Mouse (Mus musculus): Measurements from ENCODE around the gene Prrg3. TPM values are rescaled to one million over a fixed set of nuclear protein-coding genes. Genes with fewer than 3 reads are reported as not detected.

Gene Prrg3
- polyA plus RNA-seq (2012; rRNA removed): 1.8 TPM in 2 replicates

DNA sequence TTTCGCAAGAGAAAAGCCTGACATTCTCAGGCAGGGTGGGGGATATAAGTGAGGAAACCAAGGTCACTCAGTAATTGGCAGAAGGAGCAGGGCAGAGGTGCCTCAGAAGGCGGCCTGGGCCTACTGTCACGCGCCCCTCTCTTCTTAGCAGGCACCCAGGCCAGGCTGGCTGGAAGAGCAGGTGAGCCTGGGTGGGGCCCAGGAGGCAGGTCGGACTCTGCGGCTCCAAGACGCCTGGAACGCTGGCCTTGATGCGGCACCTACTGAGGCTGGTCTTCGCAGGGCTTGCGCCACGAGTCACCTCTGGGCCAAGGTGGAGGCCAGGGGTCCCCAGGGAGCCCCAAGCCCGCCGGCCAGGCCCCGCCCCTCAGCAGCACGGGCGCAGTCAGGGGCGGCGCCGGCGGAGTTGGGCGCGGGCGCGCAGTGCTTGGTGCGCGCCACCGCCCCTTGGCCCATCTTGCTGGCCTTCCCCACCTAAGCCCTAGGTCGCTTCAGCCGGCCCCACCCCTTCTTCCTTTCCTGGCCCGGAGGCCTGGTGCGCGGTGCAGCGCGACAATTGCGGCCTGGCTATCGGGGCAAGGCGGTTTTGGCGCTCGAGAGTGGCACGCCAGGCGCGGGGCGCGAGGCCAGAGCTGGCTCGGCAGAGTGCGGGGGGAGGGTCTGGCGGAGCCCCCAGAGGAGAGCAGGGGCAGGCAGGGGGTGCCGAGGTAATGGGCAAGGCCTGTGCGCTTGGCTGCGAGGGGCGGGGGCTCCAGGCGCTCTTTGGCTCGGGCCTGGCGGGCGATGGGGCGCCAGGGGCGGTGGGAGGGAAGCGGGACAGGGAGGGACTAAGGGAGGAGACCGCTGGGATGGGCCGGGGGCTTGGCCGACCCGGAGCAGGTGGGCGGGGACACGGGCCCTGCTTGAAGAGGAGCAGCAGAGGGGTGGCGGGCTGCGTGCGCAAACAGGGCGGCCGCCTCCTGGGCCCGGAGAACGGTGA, at the start of gene Prrg3:
Gene Prrg3 (plus strand): TSS at position 552 of the 979 bp plus-strand sequence.
- no peaks in the 10 kb centered on the region for H3K27me3 ChIP-seq (ENCODE audit: control insufficient read depth, insufficient read depth, low read length)
- H3K27ac ChIP-seq (ENCODE audit: control insufficient read depth, insufficient read depth, low read depth, low read length): peak within 1 kb of the TSS; percentile 21; the same call in 1 of the 2 replicates
- TF ChIP-seq POLR2A (IDR thresholded peaks at IDR 0.05; ENCODE audit: control insufficient read depth, low read depth, low read length) (no peak), CTCF (IDR thresholded peaks at IDR 0.05; ENCODE audit: control insufficient read depth, insufficient read depth, insufficient replicate concordance, low read depth, low read length) (no peak)

DNA sequence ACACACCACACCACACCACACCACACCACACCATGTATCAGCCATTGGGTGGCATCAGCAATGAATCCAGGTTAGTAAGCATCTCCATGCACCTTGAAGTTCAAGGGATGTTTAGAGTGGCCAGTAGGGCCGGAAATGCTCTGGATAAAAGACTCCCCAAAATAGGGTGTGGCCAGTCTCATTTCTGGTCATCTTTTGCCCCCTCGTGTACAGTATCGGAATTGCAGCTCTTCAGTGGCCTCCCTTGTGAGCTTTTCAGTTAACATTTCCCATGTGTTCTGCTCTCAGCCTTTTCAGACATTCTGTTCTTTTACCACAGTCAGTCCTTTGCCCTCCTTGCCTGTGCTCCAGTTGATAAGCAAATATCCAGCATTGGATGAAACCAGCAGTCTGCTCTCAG, 15.8 kb upstream of the Prrg3 start:
- H3K36me3 ChIP-seq (ENCODE audit: control insufficient read depth, insufficient read depth, low read length): no peaks in the 10 kb centered on the region
- no peak overlapping the region for H3K4me3 ChIP-seq (ENCODE audit: control insufficient read depth, low read depth, low read length)
- no peaks in the 10 kb centered on the region for H3K4me1 ChIP-seq (ENCODE audit: control insufficient read depth, insufficient read depth, low read length)
- H3K27me3 ChIP-seq (ENCODE audit: control insufficient read depth, insufficient read depth, low read length): no peaks in the 10 kb centered on the region
- no peak overlapping the region for H3K27ac ChIP-seq (ENCODE audit: control insufficient read depth, insufficient read depth, low read depth, low read length)
- TF ChIP-seq CTCF (IDR thresholded peaks at IDR 0.05; ENCODE audit: control insufficient read depth, insufficient read depth, insufficient replicate concordance, low read depth, low read length): no peak
- TF ChIP-seq POLR2A (IDR thresholded peaks at IDR 0.05; ENCODE audit: control insufficient read depth, low read depth, low read length): no peak

More for the DNA sequence above, at the start of gene Prrg3:
- Histone ChIP-seq H3K4me1 (ENCODE audit: control insufficient read depth, insufficient read depth, low read length) (peaks cover 4% of the 10 kb centered on the region; the same call in 1 of the 2 replicates), H3K36me3 (ENCODE audit: control insufficient read depth, insufficient read depth, low read length) (no peaks in the 10 kb centered on the region), H3K4me3 (ENCODE audit: control insufficient read depth, low read depth, low read length) (peak within 1 kb of the TSS; percentile 75)

GRCm38 (mm10) chrX:71958366-71958765, 4.1 kb upstream of the Prrg3 start:
- TF ChIP-seq CTCF (IDR thresholded peaks at IDR 0.05; ENCODE audit: control insufficient read depth, insufficient read depth, insufficient replicate concordance, low read depth, low read length) (no peak), POLR2A (IDR thresholded peaks at IDR 0.05; ENCODE audit: control insufficient read depth, low read depth, low read length) (no peak)
- Histone ChIP-seq H3K4me3 (ENCODE audit: control insufficient read depth, low read depth, low read length) (no peak overlapping the region), H3K27me3 (ENCODE audit: control insufficient read depth, insufficient read depth, low read length) (no peaks in the 10 kb centered on the region), H3K36me3 (ENCODE audit: control insufficient read depth, insufficient read depth, low read length) (no peaks in the 10 kb centered on the region), H3K4me1 (ENCODE audit: control insufficient read depth, insufficient read depth, low read length) (peaks cover 4% of the 10 kb centered on the region; the same call in 1 of the 2 replicates), H3K27ac (ENCODE audit: control insufficient read depth, insufficient read depth, low read depth, low read length) (no peak overlapping the region)

DNA sequence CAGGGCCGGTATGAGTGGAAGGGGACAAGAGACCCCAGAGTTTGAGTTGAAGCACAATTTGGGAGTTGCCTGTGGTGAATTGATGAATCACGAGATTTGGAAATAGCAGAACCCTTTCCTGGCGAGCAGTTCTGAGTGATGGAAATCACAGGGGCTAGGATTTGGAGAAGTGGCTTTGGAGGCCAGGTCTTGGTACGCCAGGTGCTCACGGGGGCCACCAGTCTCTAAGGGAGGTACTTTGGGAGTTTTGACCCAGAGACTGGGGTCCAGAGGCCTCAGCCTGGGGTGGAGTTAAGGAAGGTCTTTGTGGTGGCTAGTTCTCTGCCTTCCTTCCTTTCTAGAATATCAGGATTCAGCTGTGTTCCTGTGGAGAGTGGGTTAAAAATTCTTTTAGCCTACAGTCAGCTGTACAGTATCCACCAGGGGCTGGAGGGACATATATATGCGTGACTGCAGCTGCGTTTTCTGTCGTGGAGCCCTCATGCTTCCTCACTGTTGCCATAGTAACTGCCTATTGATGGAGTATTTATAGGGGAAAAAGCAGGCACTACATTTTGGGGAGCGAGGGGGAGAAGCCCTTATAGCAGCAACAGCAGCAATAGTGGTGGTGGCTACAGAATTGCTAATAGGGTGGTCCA, 970 bp downstream of the Prrg3 start:
- Histone ChIP-seq H3K4me1 (ENCODE audit: control insufficient read depth, insufficient read depth, low read length) (peaks cover 4% of the 10 kb centered on the region; the same call in 1 of the 2 replicates), H3K27me3 (ENCODE audit: control insufficient read depth, insufficient read depth, low read length) (no peaks in the 10 kb centered on the region), H3K4me3 (ENCODE audit: control insufficient read depth, low read depth, low read length) (peak overlapping the region; percentile 75), H3K27ac (ENCODE audit: control insufficient read depth, insufficient read depth, low read depth, low read length) (peak overlapping the region; percentile 21; the same call in 1 of the 2 replicates), H3K36me3 (ENCODE audit: control insufficient read depth, insufficient read depth, low read length) (no peaks in the 10 kb centered on the region)
- TF ChIP-seq CTCF (IDR thresholded peaks at IDR 0.05; ENCODE audit: control insufficient read depth, insufficient read depth, insufficient replicate concordance, low read depth, low read length) (no peak), POLR2A (IDR thresholded peaks at IDR 0.05; ENCODE audit: control insufficient read depth, low read depth, low read length) (no peak)

DNA sequence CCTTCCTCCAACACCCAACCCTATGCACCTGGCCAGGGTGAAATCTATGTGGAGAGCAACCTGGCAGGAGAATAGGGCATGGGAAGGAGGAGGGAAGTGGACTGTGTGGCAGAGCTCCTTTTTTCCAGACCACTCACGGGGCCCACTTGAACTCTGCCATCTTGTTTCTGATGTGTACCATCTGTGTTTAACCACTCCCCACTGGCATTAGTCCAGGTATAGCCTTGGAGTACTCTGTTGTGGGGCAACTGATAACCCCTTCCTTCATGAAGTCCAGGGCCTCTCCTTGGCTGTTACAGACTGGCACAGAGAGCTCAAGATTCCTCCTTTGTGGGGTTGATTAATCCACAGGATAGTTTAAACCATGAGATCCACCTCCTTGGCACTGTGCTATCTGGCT, 5.8 kb downstream of the Prrg3 start:
- no peaks in the 10 kb centered on the region for H3K4me1 ChIP-seq (ENCODE audit: control insufficient read depth, insufficient read depth, low read length)
- H3K4me3 ChIP-seq (ENCODE audit: control insufficient read depth, low read depth, low read length): no peak overlapping the region
- no peaks in the 10 kb centered on the region for H3K36me3 ChIP-seq (ENCODE audit: control insufficient read depth, insufficient read depth, low read length)
- TF ChIP-seq CTCF (IDR thresholded peaks at IDR 0.05; ENCODE audit: control insufficient read depth, insufficient read depth, insufficient replicate concordance, low read depth, low read length) (no peak), POLR2A (IDR thresholded peaks at IDR 0.05; ENCODE audit: control insufficient read depth, low read depth, low read length) (no peak)
- H3K27me3 ChIP-seq (ENCODE audit: control insufficient read depth, insufficient read depth, low read length): no peaks in the 10 kb centered on the region
- no peak overlapping the region for H3K27ac ChIP-seq (ENCODE audit: control insufficient read depth, insufficient read depth, low read depth, low read length)

DNA sequence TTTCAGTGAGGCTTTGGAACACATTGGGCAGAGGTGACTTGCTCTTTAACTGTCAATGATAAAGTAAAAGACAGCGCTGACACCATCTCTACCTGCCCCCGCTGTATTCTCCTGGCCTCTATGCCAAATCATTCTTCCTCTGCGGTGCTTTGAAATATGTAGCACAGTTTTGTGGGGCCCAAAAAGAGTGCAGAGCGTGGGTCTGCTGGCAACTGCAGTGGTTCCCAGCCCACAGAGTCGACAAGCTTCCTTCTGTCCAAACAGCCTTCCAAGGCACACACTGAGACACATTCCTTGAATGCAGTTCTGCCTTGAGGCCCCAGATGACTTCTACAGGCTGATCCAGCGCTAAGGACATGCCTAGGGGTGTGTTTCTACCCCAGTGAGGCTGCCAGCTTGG, 6.4 kb downstream of the Prrg3 start:
- TF ChIP-seq CTCF (IDR thresholded peaks at IDR 0.05; ENCODE audit: control insufficient read depth, insufficient read depth, insufficient replicate concordance, low read depth, low read length): no peak
- no peak for TF ChIP-seq POLR2A (IDR thresholded peaks at IDR 0.05; ENCODE audit: control insufficient read depth, low read depth, low read length)
- H3K36me3 ChIP-seq (ENCODE audit: control insufficient read depth, insufficient read depth, low read length): no peaks in the 10 kb centered on the region
- H3K4me1 ChIP-seq (ENCODE audit: control insufficient read depth, insufficient read depth, low read length): no peaks in the 10 kb centered on the region
- no peak overlapping the region for H3K27ac ChIP-seq (ENCODE audit: control insufficient read depth, insufficient read depth, low read depth, low read length)
- no peak overlapping the region for H3K4me3 ChIP-seq (ENCODE audit: control insufficient read depth, low read depth, low read length)
- no peaks in the 10 kb centered on the region for H3K27me3 ChIP-seq (ENCODE audit: control insufficient read depth, insufficient read depth, low read length)

GRCm38 (mm10) chrX:71971325-71971724, 8.9 kb downstream of the Prrg3 start:
- H3K4me1 ChIP-seq (ENCODE audit: control insufficient read depth, insufficient read depth, low read length): no peaks in the 10 kb centered on the region
- no peak overlapping the region for H3K27ac ChIP-seq (ENCODE audit: control insufficient read depth, insufficient read depth, low read depth, low read length)
- H3K4me3 ChIP-seq (ENCODE audit: control insufficient read depth, low read depth, low read length): no peak overlapping the region
- no peaks in the 10 kb centered on the region for H3K36me3 ChIP-seq (ENCODE audit: control insufficient read depth, insufficient read depth, low read length)
- no peak for TF ChIP-seq CTCF (IDR thresholded peaks at IDR 0.05; ENCODE audit: control insufficient read depth, insufficient read depth, insufficient replicate concordance, low read depth, low read length)
- TF ChIP-seq POLR2A (IDR thresholded peaks at IDR 0.05; ENCODE audit: control insufficient read depth, low read depth, low read length): no peak
- no peaks in the 10 kb centered on the region for H3K27me3 ChIP-seq (ENCODE audit: control insufficient read depth, insufficient read depth, low read length)
